Mouse (Mus musculus): ENCODE data around the gene Ralgapb. TPM values are rescaled to one million over a fixed set of nuclear protein-coding genes. Genes with fewer than 3 reads are reported as not detected.

Gene Ralgapb
- 9.1 TPM for polyA plus RNA-seq (2017; shearing (Covaris generic))

DNA sequence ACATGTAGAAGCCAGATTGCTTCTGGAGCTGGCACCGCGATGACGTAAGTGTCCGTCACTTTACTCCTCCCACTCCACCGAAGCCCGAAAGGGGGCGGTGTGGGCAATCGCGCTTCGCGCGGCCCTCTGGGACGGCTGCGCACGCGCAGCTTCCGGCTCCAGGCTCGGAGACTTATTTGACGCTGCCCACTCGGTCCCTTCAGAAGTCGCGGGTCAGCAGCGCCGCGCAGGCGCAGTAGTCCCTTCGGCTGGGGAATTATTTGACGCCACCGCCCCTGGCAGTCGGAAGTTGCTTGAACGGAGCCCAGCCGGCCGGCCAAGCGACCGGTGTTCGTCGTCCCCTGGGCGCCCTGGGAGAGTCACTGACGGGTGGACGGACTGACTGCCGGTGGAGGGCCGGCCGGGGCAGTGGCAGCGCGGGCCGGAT lies at the start of gene Ralgapb:
Ralgapb (plus strand) TSS at position 254 of the 427 bp plus-strand sequence.

DNA sequence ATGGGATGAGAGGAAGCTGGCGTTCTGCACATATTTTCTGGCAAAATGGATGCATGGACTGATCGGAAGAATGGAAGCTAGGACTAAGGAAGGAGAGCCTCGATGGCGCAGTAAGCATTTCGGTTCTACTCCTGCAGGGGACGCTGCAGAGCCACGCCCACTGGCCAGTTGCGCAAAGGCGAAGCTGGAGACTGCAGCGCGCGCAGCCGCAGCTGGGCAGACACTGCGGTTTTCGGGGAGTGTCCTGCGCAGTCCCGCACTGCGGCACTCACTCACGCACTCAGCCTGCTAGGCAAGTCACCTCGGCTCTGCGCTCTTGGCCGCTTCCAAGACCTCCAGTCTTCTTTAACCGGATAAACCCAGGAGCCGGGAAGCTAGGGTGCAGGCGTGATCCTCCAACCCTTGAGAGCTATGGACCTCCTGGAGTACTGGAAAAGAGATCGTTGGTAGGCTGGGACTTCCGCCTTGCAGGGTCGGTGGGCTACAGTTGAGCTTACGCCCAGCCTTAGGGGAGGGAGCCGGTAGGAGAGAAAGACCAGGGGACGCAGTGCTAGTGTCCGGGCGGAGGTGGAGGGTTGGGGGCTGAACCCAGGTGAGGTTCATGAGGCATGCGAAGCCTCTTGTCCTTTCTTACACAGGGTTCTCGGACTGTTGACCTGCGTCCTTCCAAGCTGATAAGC lies 34.1 kb upstream of the Ralgapb start, which contains the start of gene Snhg11:
Snhg11 (plus strand) TSS at position 196 of the 680 bp plus-strand sequence.

DNA sequence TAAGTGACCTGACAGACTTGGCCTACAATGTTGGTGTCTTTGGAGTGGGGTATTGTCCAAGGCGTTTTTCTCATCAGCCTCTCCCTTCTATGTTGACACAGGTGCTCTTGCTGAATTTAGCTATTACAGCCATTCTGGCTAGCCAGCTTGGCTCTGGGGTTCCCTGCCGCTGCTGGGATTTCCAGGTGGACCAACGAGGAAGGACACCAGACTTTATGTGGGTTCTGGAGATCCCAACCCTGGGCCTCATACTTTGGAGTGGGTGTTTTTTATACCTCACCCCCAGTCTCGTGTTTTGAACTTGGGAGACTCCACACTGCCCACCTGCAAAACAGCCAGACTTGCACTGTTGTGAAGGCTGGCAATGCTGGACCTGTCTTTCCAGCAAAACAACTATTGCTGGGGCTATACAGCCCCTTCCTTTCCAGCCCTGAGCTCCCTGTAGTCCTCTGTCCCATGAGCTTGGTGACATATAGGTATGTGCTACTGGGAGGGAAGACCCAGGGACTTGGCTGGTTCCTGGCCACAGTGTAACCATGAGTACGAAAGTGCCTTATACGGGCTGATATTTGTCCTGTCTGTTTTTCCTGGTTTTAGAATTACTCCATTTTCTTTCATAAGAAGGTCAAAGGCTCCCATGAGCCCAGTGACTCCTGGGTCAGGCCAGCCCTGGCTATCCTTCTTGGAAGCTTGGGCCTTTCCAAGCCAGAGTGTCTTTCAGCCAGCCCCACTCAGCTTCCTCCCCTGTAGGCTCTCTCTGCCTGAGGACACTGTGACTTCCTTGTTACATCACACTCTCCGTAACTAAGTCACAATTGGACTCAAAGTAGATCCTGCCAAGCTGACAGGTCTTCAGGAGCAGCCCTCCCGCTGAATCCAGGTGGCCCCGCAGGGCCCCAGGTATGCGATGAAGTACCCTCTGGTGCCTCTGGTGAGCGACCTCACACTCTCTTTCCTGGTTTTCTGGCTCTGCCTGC lies 92.5 kb downstream of the Ralgapb start, which contains the start of gene Adig:
Adig (plus strand) TSS at position 777 of the 977 bp plus-strand sequence.

DNA sequence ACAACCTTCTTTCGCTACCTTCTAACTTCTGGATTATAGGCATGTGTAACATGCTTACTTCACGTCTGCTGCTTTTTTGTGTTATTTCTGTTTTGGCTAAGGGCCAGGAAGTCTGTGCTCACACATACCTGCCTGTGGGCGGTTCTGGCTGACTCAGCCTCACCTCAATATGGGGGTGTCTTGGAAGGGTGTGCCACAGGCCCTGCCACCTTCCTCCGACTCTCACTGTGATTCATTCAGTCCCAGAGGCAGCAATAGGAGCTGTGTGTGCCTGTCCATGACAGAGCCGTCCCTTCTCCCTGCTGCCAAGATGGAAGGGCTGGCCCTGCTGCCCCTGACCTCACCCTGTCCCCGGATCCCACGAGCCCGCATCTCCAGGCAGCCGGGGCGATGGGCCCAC lies 102.9 kb downstream of the Ralgapb start, which contains the start of gene Arhgap40:
Arhgap40 (plus strand) TSS at position 269 of the 400 bp plus-strand sequence.

Other genes starting within 250 kb of the Ralgapb start
- gene D630003M21Rik, start 180.6 kb upstream of the Ralgapb start, polyA plus RNA-seq (2017; shearing (Covaris generic)): not detected
- gene Bpi, start 151.8 kb upstream of the Ralgapb start, polyA plus RNA-seq (2017; shearing (Covaris generic)): not detected
- gene Lbp, start 103.4 kb upstream of the Ralgapb start, polyA plus RNA-seq (2017; shearing (Covaris generic)): 0.77 TPM
- gene Snhg11, start 34.2 kb upstream of the Ralgapb start, polyA plus RNA-seq (2017; shearing (Covaris generic)): 0.06 TPM
- gene Adig, start 92.8 kb downstream of the Ralgapb start, polyA plus RNA-seq (2017; shearing (Covaris generic)): not detected
- not detected for gene Arhgap40, start 102.9 kb downstream of the Ralgapb start, polyA plus RNA-seq (2017; shearing (Covaris generic))
- gene Slc32a1, start 200.9 kb downstream of the Ralgapb start, polyA plus RNA-seq (2017; shearing (Covaris generic)): not detected
- 1.6 TPM for gene Actr5, start 215.0 kb downstream of the Ralgapb start, polyA plus RNA-seq (2017; shearing (Covaris generic))

Data from inflammation-experienced regulatory T-cells, adult 16 weeks (primary cell).